Mouse (Mus musculus) kidney, adult 2 months (tissue): ENCODE data around the gene Kap. TPM values are rescaled to one million over a fixed set of nuclear protein-coding genes. Genes with fewer than 3 reads are reported as not detected.

ENCODE experiments used
- DNase-seq: peaks from one replicate; pipeline ENCODE4 v3.0.0; 2021
- H3K27ac ChIP-seq: fragments of 200-500 bp; 2 replicates; pipeline ENCODE4 v1.5.1; 2012; ENCODE audit warnings: low read depth, low read length, control low read depth, inconsistent platforms; ENCODE audit not compliant: insufficient read depth
- H3K27me3 ChIP-seq: fragments of 200-500 bp; replicated peaks from 2 replicates; pipeline ENCODE4 v1.6.1; 2012; ENCODE audit warnings: mild to moderate bottlenecking, moderate library complexity, low read length, inconsistent platforms; ENCODE audit not compliant: control insufficient read depth, insufficient read depth
- H3K36me3 ChIP-seq: fragments of 200-500 bp; 2 replicates; pipeline ENCODE4 v1.6.1; 2012; ENCODE audit warnings: mild to moderate bottlenecking, moderate library complexity, low read length, inconsistent platforms; ENCODE audit not compliant: control insufficient read depth, insufficient read depth
- H3K4me1 ChIP-seq: fragments of 200-500 bp; 2 replicates; pipeline ENCODE4 v1.6.1; 2011; ENCODE audit warnings: low read length; ENCODE audit not compliant: control insufficient read depth, insufficient read depth
- H3K4me3 ChIP-seq: fragments of 200-500 bp; 2 replicates; pipeline ENCODE4 v1.5.1; 2011; ENCODE audit warnings: mild to moderate bottlenecking, low read depth, low read length, control low read depth; ENCODE audit not compliant: insufficient read depth
- CTCF ChIP-seq: fragments of 200-500 bp; conservative IDR thresholded peaks from 2 replicates; pipeline ENCODE4 v1.5.1; 2011; ENCODE audit warnings: low read depth, mild to moderate bottlenecking, control low read depth, low read length, moderate library complexity, mixed read lengths; ENCODE audit not compliant: insufficient read depth, insufficient read length
- POLR2A ChIP-seq: fragments of 200-500 bp; IDR thresholded peaks from one replicate; pipeline ENCODE4 v1.6.1; 2011; ENCODE audit warnings: low read depth, low read length, control low read depth
- WGBS: fragments of 180-500 bp; shearing (Covaris S2); methylation state at CpG from one replicate; pipeline ENCODE4 v1.1.7; 2018; 5-methylcytosine and 5-hydroxymethylcytosine counted together
- polyA plus RNA-seq: library from polyadenylated mRNA; depleted of rRNA; stranded (reverse); fragments of >200 nt; gene quantifications from 2 replicates; pipeline ENCODE4 v1.2.3, GENCODE M21; 2012; rRNA removed

Kap gene
- 6,577 and 7,570 TPM in 2 replicates for polyA plus RNA-seq

- no peak for TF ChIP-seq CTCF
- TF ChIP-seq POLR2A = no peak
- Histone ChIP-seq H3K27ac (peak within 1 kb of the TSS; percentile 99), H3K36me3 (peaks cover 11% of the 10 kb centered on the region; the same call in 1 of the 2 replicates), H3K27me3 (no peaks in the 10 kb centered on the region), H3K4me3 (peak within 1 kb of the TSS; percentile 82), H3K4me1 (peaks cover 7% of the 10 kb centered on the region; the same call in 1 of the 2 replicates)
- WGBS = 71% methylated on average over 1 of the region's 1 CpGs
- DNase-seq = peak; percentile 78
Measured at GRCm38 (mm10) chr6:133853526-133853925, at the start of gene Kap. Gene Kap (minus strand): TSS chr6:133853762.

- Histone ChIP-seq H3K36me3 (no peaks in the 10 kb centered on the region), H3K4me1 (no peaks in the 10 kb centered on the region; the same call in 1 of the 2 replicates), H3K27me3 (no peaks in the 10 kb centered on the region), H3K4me3 (peak overlapping the region; percentile 20; the same call in 1 of the 2 replicates), H3K27ac (peak overlapping the region; percentile 98)
- 57% methylated on average over 5 of the region's 5 CpGs for WGBS
- DNase-seq = peak; percentile 85
- TF ChIP-seq CTCF (no peak), POLR2A (no peak)
Measured at GRCm38 (mm10) chr6:133885871-133886415, 32.4 kb upstream of the Kap start.

GRCm38 (mm10) chr6:133883446-133883985 is 30.0 kb upstream of the Kap start:
- Histone ChIP-seq H3K4me3 (no peak overlapping the region), H3K27ac (no peak overlapping the region), H3K4me1 (no peaks in the 10 kb centered on the region; the same call in 1 of the 2 replicates), H3K36me3 (no peaks in the 10 kb centered on the region), H3K27me3 (no peaks in the 10 kb centered on the region)
- WGBS = 50% methylated on average over 5 of the region's 5 CpGs
- peak; percentile 83 for DNase-seq
- TF ChIP-seq CTCF (no peak), POLR2A (no peak)

DNA sequence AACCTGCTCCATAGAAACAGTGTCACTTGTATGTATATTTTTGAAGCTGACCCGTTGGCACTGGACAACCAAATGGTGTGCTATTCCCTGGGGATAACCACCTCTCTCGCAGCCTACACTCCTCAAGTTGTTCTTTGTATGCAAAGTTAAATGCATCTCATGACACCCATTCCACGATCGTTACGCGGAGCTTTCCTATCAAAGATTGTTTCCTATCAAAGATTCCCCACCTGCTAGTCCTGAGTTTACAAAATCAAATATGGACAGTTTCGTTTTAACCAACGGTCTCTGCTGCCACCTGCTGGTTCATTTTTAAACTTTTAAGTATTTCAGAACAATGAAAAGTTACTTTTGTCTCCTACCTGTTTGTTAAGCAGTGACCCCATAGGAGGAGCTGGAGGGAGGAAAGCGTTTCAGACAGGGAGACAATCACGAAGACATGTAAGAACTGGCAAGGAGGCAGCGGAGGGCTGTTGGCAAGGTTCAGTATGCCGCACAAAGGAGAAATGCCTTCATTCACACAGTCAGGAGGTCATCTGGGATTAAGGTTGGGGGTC is 22.4 kb upstream of the Kap start:
- no peak overlapping the region for H3K4me3 ChIP-seq
- 23% methylated on average over 12 of the region's 12 CpGs for WGBS
- H3K36me3 ChIP-seq = no peaks in the 10 kb centered on the region
- no peak overlapping the region for H3K27ac ChIP-seq
- TF ChIP-seq CTCF (0 out of 2 replicates have a peak, but pooled peaks have one; percentile 12), POLR2A (no peak)
- H3K4me1 ChIP-seq = no peaks in the 10 kb centered on the region; the same call in 1 of the 2 replicates
- H3K27me3 ChIP-seq = no peaks in the 10 kb centered on the region
- peak; percentile 76 for DNase-seq

- peak; percentile 86 for DNase-seq
- WGBS = 34% methylated on average over 2 of the region's 2 CpGs
- TF ChIP-seq CTCF = no peak
- Histone ChIP-seq H3K36me3 (no peaks in the 10 kb centered on the region), H3K4me3 (no peak overlapping the region), H3K4me1 (peaks cover 8% of the 10 kb centered on the region), H3K27ac (peak overlapping the region; percentile 83), H3K27me3 (no peaks in the 10 kb centered on the region)
Measured at GRCm38 (mm10) chr6:133872667-133873066, 19.1 kb upstream of the Kap start.

DNA sequence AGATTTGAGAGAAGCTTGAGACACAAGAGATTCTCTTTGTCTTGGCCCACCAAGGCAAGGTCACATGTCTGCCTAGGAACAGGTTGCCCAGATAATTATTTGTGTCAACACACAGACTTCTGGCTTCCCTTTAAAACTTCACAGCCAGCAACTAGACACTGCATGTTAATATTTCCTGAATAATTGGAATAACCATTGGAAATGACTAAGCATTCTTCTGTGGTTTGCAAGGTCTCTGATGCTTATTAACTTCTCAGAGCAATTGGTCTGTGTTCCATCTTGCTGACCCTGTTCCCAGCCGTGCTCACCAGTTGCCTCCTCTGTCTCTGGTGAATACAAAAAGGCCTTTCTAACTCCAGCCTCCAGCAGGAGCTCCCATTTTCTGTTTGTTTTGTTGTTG is 17.6 kb upstream of the Kap start:
- Histone ChIP-seq H3K4me1 (peaks cover 8% of the 10 kb centered on the region), H3K27ac (peak overlapping the region; percentile 86), H3K27me3 (no peaks in the 10 kb centered on the region), H3K4me3 (no peak overlapping the region), H3K36me3 (no peaks in the 10 kb centered on the region)
- peak; percentile 86 for DNase-seq
- WGBS = 48% methylated on average over 1 of the region's 1 CpGs
- TF ChIP-seq POLR2A (no peak), CTCF (no peak)

GRCm38 (mm10) chr6:133868381-133868780 is 14.8 kb upstream of the Kap start:
- H3K4me3 ChIP-seq = no peak overlapping the region
- no peaks in the 10 kb centered on the region for H3K36me3 ChIP-seq

More at GRCm38 (mm10) chr6:133868381-133868780, 14.8 kb upstream of the Kap start:
- peak; percentile 72 for DNase-seq
- no peaks in the 10 kb centered on the region for H3K27me3 ChIP-seq
- H3K4me1 ChIP-seq = peaks cover 8% of the 10 kb centered on the region
- no peak for TF ChIP-seq POLR2A
- no peak for TF ChIP-seq CTCF
- WGBS = 61% methylated on average over 1 of the region's 1 CpGs
- H3K27ac ChIP-seq = peak overlapping the region; percentile 67; the same call in 1 of the 2 replicates
